8 mouse cellular contexts compared by ENCODE assay signal in genomic region chr2:93647051-93647923, GRCm38 (mm10). TPM values are rescaled to one million over a fixed set of nuclear protein-coding genes. Genes with fewer than 3 reads are reported as not detected.
DNase-seq lines count a peak whose midpoint lies in the region; ATAC-seq and TF ChIP-seq lines count a peak whose summit lies in the region.

No protein-coding gene starts in this region.

- no peaks in the 10 kb centered on the region for H3K9me3 ChIP-seq in heart, postnatal 0 days (replicated peaks; ENCODE audit: control insufficient read depth, low read length)
- no peaks in the 10 kb centered on the region for H3K9me3 ChIP-seq in limb, embryonic 14.5 days (ENCODE audit: control insufficient read depth, low read length)
- H3K9me3 ChIP-seq in stomach, embryonic 16.5 days (replicated peaks; ENCODE audit: control insufficient read depth, low read length): no peaks in the 10 kb centered on the region

- H3K4me1 ChIP-seq in heart, adult 2 months (ENCODE audit: control insufficient read depth, insufficient read depth, low read length): no peaks in the 10 kb centered on the region; the same call in 1 of the 2 replicates
- 0 out of 2 replicates have a peak, but pooled peaks cover 8% of the 10 kb centered on the region for H3K4me1 ChIP-seq in heart, postnatal 0 days (ENCODE audit: control insufficient read depth, insufficient read depth)
- H3K4me1 ChIP-seq in limb, embryonic 14.5 days (ENCODE audit: control insufficient read depth, insufficient read depth, low read length): peaks cover 12% of the 10 kb centered on the region
- H3K4me1 ChIP-seq in stomach, embryonic 16.5 days (ENCODE audit: control insufficient read depth, insufficient read depth, low read length): peaks cover 12% of the 10 kb centered on the region; the same call in 1 of the 2 replicates

- TF ChIP-seq CTCF in heart, adult 2 months (IDR thresholded peaks at IDR 0.05): no peak
- TF ChIP-seq CTCF in brain, embryonic 14.5 days (IDR thresholded peaks at IDR 0.05; ENCODE audit: borderline replicate concordance, extremely low read depth, insufficient read depth, insufficient read length): no peak
- no peak for TF ChIP-seq CTCF in heart, postnatal 0 days (IDR thresholded peaks at IDR 0.05; ENCODE audit: low read depth)

- intact Hi-C loops in heart, adult 2 months (cut with DNase I): no loop called here

- peak; percentile 35 to 48 for DNase-seq in heart, adult 2 months
- no peak for DNase-seq in heart, adult 9 months (ENCODE audit: low spot score in 2 of 2)
- peak; percentile 52 for DNase-seq in brain, embryonic 14.5 days (ENCODE audit: low read depth)
- DNase-seq in heart, postnatal 0 days (ENCODE audit: low spot score): no peak
- DNase-seq in limb, embryonic 14.5 days (ENCODE audit: low spot score): no peak
- DNase-seq in cerebellum, postnatal 4 days (ENCODE audit: low spot score in 2 of 2): no peak

- peak overlapping the region; percentile 42 for H3K4me2 ChIP-seq in heart, postnatal 0 days (ENCODE audit: low read depth, low read length)
- H3K4me2 ChIP-seq in limb, embryonic 14.5 days (replicated peaks; ENCODE audit: low read depth, low read length, severe bottlenecking): peak overlapping the region; percentile 37
- H3K4me2 ChIP-seq in stomach, embryonic 16.5 days (ENCODE audit: low read depth, low read length): peak overlapping the region; percentile 42

- no peak for TF ChIP-seq EP300 in heart, adult 2 months (IDR thresholded peaks at IDR 0.05; ENCODE audit: insufficient read depth, low read depth, low read length)
- no peak for TF ChIP-seq EP300 in heart, postnatal 0 days (IDR thresholded peaks at IDR 0.05; ENCODE audit: low read depth)

- ATAC-seq in heart, postnatal 0 days (ENCODE audit: insufficient read depth, low read depth): no peak
- no peak for ATAC-seq in limb, embryonic 14.5 days (ENCODE audit: low FRiP score, low read depth)
- no peak for ATAC-seq in stomach, embryonic 16.5 days (ENCODE audit: insufficient read depth, low FRiP score)
- no peak for ATAC-seq in inflammation-experienced regulatory T-cells, adult 6 months

- H3K36me3 ChIP-seq in heart, adult 2 months (ENCODE audit: control insufficient read depth, insufficient read depth, low read length): no peaks in the 10 kb centered on the region
- no peaks in the 10 kb centered on the region for H3K36me3 ChIP-seq in heart, postnatal 0 days (replicated peaks; ENCODE audit: control insufficient read depth, insufficient read depth, low read length)
- no peaks in the 10 kb centered on the region for H3K36me3 ChIP-seq in limb, embryonic 14.5 days (ENCODE audit: control insufficient read depth, insufficient read depth, low read length)
- no peaks in the 10 kb centered on the region for H3K36me3 ChIP-seq in stomach, embryonic 16.5 days (ENCODE audit: control insufficient read depth, insufficient read depth, low read length)

- peak overlapping the region; percentile 37 for H3K4me3 ChIP-seq in heart, adult 2 months
- peak overlapping the region; percentile 26 for H3K4me3 ChIP-seq in heart, postnatal 0 days (ENCODE audit: low read depth, low read length)
- H3K4me3 ChIP-seq in limb, embryonic 14.5 days (replicated peaks; ENCODE audit: low read length): peak overlapping the region; percentile 30
- peak overlapping the region; percentile 28 for H3K4me3 ChIP-seq in stomach, embryonic 16.5 days (replicated peaks; ENCODE audit: low read length)

- no peak for TF ChIP-seq POLR2A in heart, adult 2 months (IDR thresholded peaks at IDR 0.05; ENCODE audit: insufficient read depth, low read depth, low read length)
- no peak for TF ChIP-seq POLR2A in brain, embryonic 14.5 days (IDR thresholded peaks at IDR 0.05; ENCODE audit: borderline replicate concordance, extremely low read depth, insufficient read depth, insufficient read length, poor library complexity, severe bottlenecking)
- TF ChIP-seq POLR2A in limb, embryonic 14.5 days (IDR thresholded peaks at IDR 0.05; ENCODE audit: borderline replicate concordance, extremely low read depth, insufficient read depth, insufficient read length): no peak

- H3K27me3 ChIP-seq in heart, adult 2 months (ENCODE audit: control insufficient read depth, insufficient read depth, low read length): peaks cover 37% of the 10 kb centered on the region
- peaks cover 98% of the 10 kb centered on the region for H3K27me3 ChIP-seq in heart, postnatal 0 days (ENCODE audit: control insufficient read depth, insufficient read depth, low read length)
- H3K27me3 ChIP-seq in limb, embryonic 14.5 days (ENCODE audit: control insufficient read depth, insufficient read depth, low read length): peaks cover 81% of the 10 kb centered on the region
- H3K27me3 ChIP-seq in stomach, embryonic 16.5 days (ENCODE audit: control insufficient read depth, insufficient read depth, low read length): peaks cover 84% of the 10 kb centered on the region

- 4% methylated on average over 44 of the region's 44 CpGs for WGBS in heart, adult 2 months
- WGBS in heart, postnatal 0 days: 2% methylated on average over 44 of the region's 44 CpGs
- 3% methylated on average over 44 of the region's 44 CpGs for WGBS in limb, embryonic 14.5 days
- 2% methylated on average over 44 of the region's 44 CpGs for WGBS in stomach, embryonic 16.5 days

- H3K9ac ChIP-seq in heart, adult 2 months (ENCODE audit: low read depth, low read length): no peak overlapping the region
- no peak overlapping the region for H3K9ac ChIP-seq in heart, postnatal 0 days (replicated peaks; ENCODE audit: low read depth, low read length)
- peak overlapping the region; percentile 25; the same call in 1 of the 2 replicates for H3K9ac ChIP-seq in limb, embryonic 14.5 days (ENCODE audit: low read depth, low read length, severe bottlenecking)
- H3K9ac ChIP-seq in stomach, embryonic 16.5 days (ENCODE audit: low read length): no peak overlapping the region

- H3K79me2 ChIP-seq in heart, adult 2 months (replicated peaks; ENCODE audit: control insufficient read depth, insufficient read depth, low read length): no peaks in the 10 kb centered on the region

- no peak overlapping the region for H3K27ac ChIP-seq in heart, adult 2 months
- H3K27ac ChIP-seq in heart, postnatal 0 days (ENCODE audit: low read depth): no peak overlapping the region
- H3K27ac ChIP-seq in limb, embryonic 14.5 days (replicated peaks; ENCODE audit: low read depth, low read length): no peak overlapping the region
- H3K27ac ChIP-seq in stomach, embryonic 16.5 days (ENCODE audit: low read length): no peak overlapping the region

RNA-seq across cellular contexts. Expression of gene Alx4, which starts 5.1 kb away (rescaled TPM):
- under 1 TPM; 0.31 to 0.34 TPM for total RNA-seq in heart, adult 2 months (2021)
- polyA plus RNA-seq in heart, adult 2 months (2012; rRNA removed): 0.15 and 0.29 TPM in 2 replicates
- polyA plus RNA-seq in brain, embryonic 14.5 days (2012; rRNA removed): 1.1 and 2.5 TPM in 2 replicates
- total RNA-seq in heart, postnatal 0 days (2014; rRNA removed; ENCODE audit: low replicate concordance): not detected in 2 replicates
- polyA plus RNA-seq in heart, postnatal 0 days (2015; fragmentation: Nextera tagmentation; extraction: Ambion mirVana): not detected in 2 replicates
- polyA plus RNA-seq in limb, embryonic 14.5 days (2012; rRNA removed): 5.8 and 6.0 TPM in 2 replicates
- 2.6 and 3.0 TPM in 2 replicates for polyA plus RNA-seq in limb, embryonic 14.5 days (2014; fragmentation: Nextera tagmentation; extraction: Ambion mirVana)
- 0.12 and 0.21 TPM in 2 replicates for polyA plus RNA-seq in stomach, embryonic 16.5 days (2015; fragmentation: Nextera tagmentation; extraction: Ambion mirVana)
- polyA plus RNA-seq in inflammation-experienced regulatory T-cells, adult 6 months (2017; shearing (Covaris generic)): under 1 TPM in 1 of 3 experiments, not detected in 2; 0.08 TPM

Comparison
In these comparisons a context has a peak if more than half of its experiments do, and no peak if none do; other contexts are left out.
1. DNase-seq: peak in heart, adult 2 months (2 of 2) and brain, embryonic 14.5 days (single experiment); none in heart, adult 9 months (0 of 2), heart, postnatal 0 days (single experiment), limb, embryonic 14.5 days (single experiment) and cerebellum, postnatal 4 days (0 of 2).
2. Peak in every context shown above with its lines, with median percentiles within 50 percentile points of each other: H3K4me3 ChIP-seq and H3K4me2 ChIP-seq.